Mouse (Mus musculus) heart, postnatal 0 days (tissue): Measurements from ENCODE around the gene Serpine1. TPM values are rescaled to one million over a fixed set of nuclear protein-coding genes. Genes with fewer than 3 reads are reported as not detected.

Experiments
- ATAC-seq: fragments of 200-750 bp; cut with Nextera tagmentation; 2 replicates; pipeline ENCODE4 v1.8.0; 2017; ENCODE audit warnings: low read depth, moderate number of reproducible peaks, moderate library complexity; ENCODE audit not compliant: insufficient read depth
- DNase-seq: peaks from one replicate; pipeline ENCODE4 v3.0.0-alpha.2; 2016; ENCODE audit warnings: low spot score
- H3K27ac ChIP-seq: fragments of 300-500 bp; sonication (generic); 2 replicates; pipeline ENCODE4 v1.5.1; 2014; ENCODE audit warnings: low read depth, mild to moderate bottlenecking
- H3K27me3 ChIP-seq: fragments of 300-500 bp; sonication (generic); 2 replicates; pipeline ENCODE4 v1.6.1; 2014; ENCODE audit warnings: low read length, mixed read lengths; ENCODE audit not compliant: control insufficient read depth, insufficient read depth
- H3K36me3 ChIP-seq: fragments of 300-500 bp; sonication (generic); replicated peaks from 2 replicates; pipeline ENCODE4 v1.6.1; 2014; ENCODE audit warnings: low read length, mixed read lengths; ENCODE audit not compliant: control insufficient read depth, insufficient read depth
- H3K4me1 ChIP-seq: fragments of 300-500 bp; sonication (generic); 2 replicates; pipeline ENCODE4 v1.6.1; 2014; ENCODE audit warnings: antibody characterized with exemption; ENCODE audit not compliant: control insufficient read depth, insufficient read depth
- H3K4me2 ChIP-seq: fragments of 300-500 bp; sonication (generic); 2 replicates; pipeline ENCODE4 v1.6.1; 2014; ENCODE audit warnings: low read depth, mild to moderate bottlenecking, low read length, moderate library complexity
- H3K4me3 ChIP-seq: fragments of 300-500 bp; sonication (generic); 2 replicates; pipeline ENCODE4 v1.5.1; 2014; ENCODE audit warnings: low read depth, low read length
- H3K9ac ChIP-seq: fragments of 300-500 bp; sonication (generic); replicated peaks from 2 replicates; pipeline ENCODE4 v1.6.1; 2014; ENCODE audit warnings: low read depth, low read length, mixed read lengths
- H3K9me3 ChIP-seq: fragments of 300-500 bp; sonication (generic); replicated peaks from 2 replicates; pipeline ENCODE4 v1.6.1; 2016; ENCODE audit warnings: low read length; ENCODE audit not compliant: control insufficient read depth
- CTCF ChIP-seq: IDR thresholded peaks from 2 replicates; pipeline ENCODE4 v1.5.1; 2016; ENCODE audit warnings: antibody characterized with exemption, control low read depth, low read depth
- EP300 ChIP-seq: IDR thresholded peaks from 2 replicates; pipeline ENCODE4 v1.6.1; 2016; ENCODE audit warnings: antibody characterized with exemption, low read depth
- WGBS: fragments of 180-500 bp; shearing (Covaris S2); extraction: QIAGEN DNeasy Blood & Tissue Kit; methylation state at CpG from one replicate; pipeline ENCODE4 v1.1.7; 2014; 5-methylcytosine and 5-hydroxymethylcytosine counted together
- polyA plus RNA-seq: library from polyadenylated mRNA; unstranded; fragments of >200 nt; fragmentation: Nextera tagmentation; extraction: Ambion mirVana; gene quantifications from 2 replicates; pipeline ENCODE4 v1.2.1, GENCODE M21; 2015
- total RNA-seq: library from RNA; depleted of rRNA; stranded (reverse); fragments of >200 nt; gene quantifications from 2 replicates; pipeline ENCODE4 v1.2.3, GENCODE M21; 2014; ENCODE audit warnings: low replicate concordance

The Serpine1 gene
- total and polyA plus RNA-seq, 2 experiments from 2014 or later, result 0.93 to 19.1 TPM

DNA sequence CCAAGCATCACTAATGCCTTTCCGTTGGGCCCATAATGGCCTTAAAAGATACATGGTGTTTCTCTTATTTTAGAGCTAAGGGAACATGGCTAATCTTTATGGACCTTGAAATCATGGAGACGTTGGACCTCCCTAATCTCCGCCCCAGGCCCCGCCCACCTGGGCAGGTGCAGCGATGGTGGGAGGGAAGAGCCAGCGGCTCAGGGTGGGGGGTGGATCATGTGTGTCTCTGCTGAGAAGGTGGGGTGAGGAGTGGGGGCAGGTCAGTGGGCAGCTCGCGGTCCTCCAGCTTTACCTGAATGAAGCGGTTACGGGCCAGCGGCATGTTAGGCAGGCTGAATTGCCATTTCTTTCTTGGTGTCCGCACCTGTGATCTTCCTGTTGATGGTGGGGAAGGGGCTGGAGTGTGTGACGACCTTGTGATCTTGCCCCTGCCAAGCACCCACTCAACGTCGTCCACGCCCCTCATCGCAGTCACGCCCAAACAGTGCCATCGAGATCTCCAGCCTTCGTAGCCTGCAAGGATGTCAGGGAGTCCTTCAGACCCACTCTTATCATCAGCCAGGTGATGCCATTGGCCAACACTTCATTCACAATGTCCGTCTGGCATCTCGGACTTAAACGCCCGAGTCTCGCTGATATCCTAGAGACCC lies 38.0 kb upstream of the Serpine1 start:
- no peak for DNase-seq
- TF ChIP-seq EP300 (no peak), CTCF (no peak)
- no peak overlapping the region for H3K27ac ChIP-seq
- no peak for ATAC-seq
- H3K36me3 ChIP-seq, result peaks cover 29% of the 10 kb centered on the region
- no peak overlapping the region for H3K9ac ChIP-seq
- H3K4me1 ChIP-seq, result no peaks in the 10 kb centered on the region
- no peaks in the 10 kb centered on the region for H3K27me3 ChIP-seq
- no peak overlapping the region for H3K4me3 ChIP-seq
- H3K4me2 ChIP-seq, result no peak overlapping the region
- 48% methylated on average over 23 of the region's 25 CpGs for WGBS
- H3K9me3 ChIP-seq, result no peaks in the 10 kb centered on the region

DNA sequence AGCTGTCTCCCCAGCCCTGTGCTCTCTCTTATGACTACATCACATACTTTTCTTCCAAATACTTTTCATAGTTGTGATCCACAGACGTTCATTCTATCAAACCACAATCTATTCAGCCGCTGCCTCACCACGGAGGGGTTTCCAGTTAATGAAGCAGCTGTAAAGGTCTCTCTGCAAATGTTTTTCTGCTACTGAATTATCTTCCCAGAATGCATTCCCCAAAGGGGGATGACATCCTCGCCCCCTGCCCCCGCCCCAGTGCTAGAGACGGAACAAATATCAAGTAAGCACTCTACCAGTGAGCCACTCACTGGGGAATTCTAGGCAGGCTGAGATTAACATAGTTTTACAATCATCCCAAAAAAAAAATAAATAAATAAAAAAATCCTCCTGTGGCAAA lies 36.0 kb upstream of the Serpine1 start:
- TF ChIP-seq EP300 (no peak), CTCF (no peak)
- H3K4me1 ChIP-seq, result 0 out of 2 replicates have a peak, but pooled peaks cover 3% of the 10 kb centered on the region
- H3K4me2 ChIP-seq, result no peak overlapping the region
- DNase-seq (no peak), ATAC-seq (no peak)
- no peaks in the 10 kb centered on the region for H3K9me3 ChIP-seq
- H3K9ac ChIP-seq, result no peak overlapping the region
- H3K27me3 ChIP-seq, result no peaks in the 10 kb centered on the region
- no peak overlapping the region for H3K4me3 ChIP-seq
- 46% methylated on average over 6 of the region's 6 CpGs for WGBS
- H3K36me3 ChIP-seq, result peaks cover 13% of the 10 kb centered on the region
- no peak overlapping the region for H3K27ac ChIP-seq

DNA sequence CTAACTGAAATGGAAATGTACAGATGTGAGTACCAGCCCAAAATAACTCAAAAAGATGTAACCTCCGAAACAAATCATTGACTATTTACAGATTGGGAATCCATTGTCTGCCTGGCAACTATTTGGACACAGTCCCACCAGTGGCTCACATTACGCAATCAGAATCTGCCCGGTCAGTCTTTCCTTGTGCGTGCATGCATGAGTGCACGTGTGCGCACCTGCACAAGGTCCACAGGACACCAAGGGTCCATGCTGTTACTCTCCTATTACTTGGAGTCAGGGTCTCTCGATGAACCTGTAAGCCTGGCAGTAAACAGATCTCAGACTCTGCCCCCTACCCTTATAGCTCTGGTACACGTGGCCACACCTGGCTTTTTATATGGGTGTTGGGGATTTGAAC lies 35.6 kb upstream of the Serpine1 start:
- no peak for DNase-seq
- TF ChIP-seq CTCF (no peak), EP300 (no peak)
- no peaks in the 10 kb centered on the region for H3K27me3 ChIP-seq
- H3K4me3 ChIP-seq, result no peak overlapping the region
- H3K36me3 ChIP-seq, result peaks cover 9% of the 10 kb centered on the region
- ATAC-seq, result no peak
- H3K9ac ChIP-seq, result no peak overlapping the region
- H3K4me1 ChIP-seq, result 0 out of 2 replicates have a peak, but pooled peaks cover 7% of the 10 kb centered on the region
- no peaks in the 10 kb centered on the region for H3K9me3 ChIP-seq
- H3K4me2 ChIP-seq, result no peak overlapping the region
- WGBS, result 86% methylated on average over 8 of the region's 8 CpGs
- no peak overlapping the region for H3K27ac ChIP-seq

DNA sequence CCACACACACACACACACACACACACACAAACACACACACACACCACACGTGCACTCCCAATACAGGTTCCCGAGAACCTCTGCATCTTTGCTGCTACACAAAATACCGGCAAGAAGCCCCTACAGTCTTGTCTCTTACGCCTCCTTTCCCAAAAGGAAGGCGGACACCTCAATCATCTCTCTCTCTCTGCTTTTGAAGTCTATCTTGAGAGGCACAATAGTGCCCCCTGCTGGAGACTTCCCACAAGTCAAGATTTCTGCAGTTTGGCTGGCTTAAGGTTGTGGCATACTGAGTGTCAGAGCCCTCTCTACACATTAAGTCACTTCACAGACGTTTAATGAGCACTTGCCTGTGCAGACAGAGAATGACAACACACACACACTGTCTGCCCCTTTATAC lies 35.0 kb upstream of the Serpine1 start:
- no peak overlapping the region for H3K9ac ChIP-seq
- peak; percentile 28; the same call in 1 of the 2 replicates for ATAC-seq
- WGBS, result 3% methylated on average over 6 of the region's 6 CpGs

DNA sequence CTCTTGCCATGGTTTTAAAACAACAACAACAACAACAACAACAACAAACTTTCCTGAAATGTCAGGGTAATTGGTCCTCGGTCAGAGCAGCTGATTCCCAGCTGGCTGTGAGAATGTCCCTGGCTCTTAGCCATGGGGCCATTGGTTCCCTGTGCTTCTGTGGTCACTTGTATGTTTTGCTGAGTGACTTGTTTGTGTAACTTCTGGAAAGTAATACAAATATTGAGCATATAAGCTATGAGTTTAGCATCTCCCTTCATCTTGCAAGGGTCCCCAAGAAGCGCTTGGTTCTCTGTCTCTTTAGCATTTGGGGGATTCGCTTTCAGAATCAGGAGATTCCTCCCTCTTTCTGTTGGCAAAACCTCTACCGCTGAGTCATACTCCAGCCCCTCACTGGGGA lies 34.4 kb upstream of the Serpine1 start:
- no peak for ATAC-seq
- Histone ChIP-seq H3K4me3 (no peak overlapping the region), H3K9me3 (no peaks in the 10 kb centered on the region), H3K27me3 (no peaks in the 10 kb centered on the region), H3K9ac (no peak overlapping the region), H3K4me2 (no peak overlapping the region), H3K4me1 (0 out of 2 replicates have a peak, but pooled peaks cover 9% of the 10 kb centered on the region), H3K27ac (no peak overlapping the region), H3K36me3 (0 out of 2 replicates have a peak, but pooled peaks cover 5% of the 10 kb centered on the region)
- WGBS, result 62% methylated on average over 4 of the region's 4 CpGs
- TF ChIP-seq CTCF (no peak), EP300 (no peak)
- no peak for DNase-seq

More for the DNA sequence above, 35.0 kb upstream of the Serpine1 start:
- H3K36me3 ChIP-seq, result 0 out of 2 replicates have a peak, but pooled peaks cover 5% of the 10 kb centered on the region
- no peak overlapping the region for H3K4me3 ChIP-seq
- DNase-seq, result peak; percentile 67
- H3K4me1 ChIP-seq, result 0 out of 2 replicates have a peak, but pooled peaks cover 9% of the 10 kb centered on the region
- no peaks in the 10 kb centered on the region for H3K9me3 ChIP-seq
- H3K27me3 ChIP-seq, result no peaks in the 10 kb centered on the region
- no peak overlapping the region for H3K27ac ChIP-seq
- peak overlapping the region; percentile 32 for H3K4me2 ChIP-seq
- TF ChIP-seq EP300, result no peak
- TF ChIP-seq CTCF, result peak; percentile 91
